Mouse (Mus musculus) hindbrain, postnatal 0 days (tissue): ENCODE data around the gene 1500009C09Rik. TPM values are rescaled to one million over a fixed set of nuclear protein-coding genes. Genes with fewer than 3 reads are reported as not detected.
A peak's percentile ranks its signal among the peaks of the same experiment; 100 is the strongest.

ENCODE experiments used
- ATAC-seq: fragments of 200-750 bp; cut with Nextera tagmentation; 2 replicates; pipeline ENCODE4 v1.8.0; 2017; ENCODE audit warnings: mild to moderate bottlenecking, moderate TSS enrichment, moderate library complexity
- DNase-seq: peaks from one replicate; pipeline ENCODE4 v3.0.0-alpha.2; 2015; ENCODE audit warnings: low spot score
- H3K27ac ChIP-seq: fragments of 300-500 bp; sonication (generic); 2 replicates; pipeline ENCODE4 v1.5.1; 2014; ENCODE audit warnings: mild to moderate bottlenecking
- H3K27me3 ChIP-seq: fragments of 300-500 bp; sonication (generic); 2 replicates; pipeline ENCODE4 v1.6.1; 2014; ENCODE audit warnings: low read length, mixed read lengths; ENCODE audit not compliant: insufficient read depth
- H3K36me3 ChIP-seq: fragments of 300-500 bp; sonication (generic); 2 replicates; pipeline ENCODE4 v1.6.1; 2014; ENCODE audit warnings: low read length, mixed read lengths; ENCODE audit not compliant: insufficient read depth
- H3K4me1 ChIP-seq: fragments of 300-500 bp; sonication (generic); 2 replicates; pipeline ENCODE4 v1.6.1; 2014; ENCODE audit warnings: antibody characterized with exemption, low read length, mixed read lengths; ENCODE audit not compliant: insufficient read depth
- H3K4me2 ChIP-seq: fragments of 300-500 bp; sonication (generic); 2 replicates; pipeline ENCODE4 v1.6.1; 2014; ENCODE audit warnings: low read depth, mild to moderate bottlenecking, low read length, moderate library complexity, mixed read lengths
- H3K4me3 ChIP-seq: fragments of 300-500 bp; sonication (generic); 2 replicates; pipeline ENCODE4 v1.5.1; 2014; ENCODE audit warnings: low read length
- H3K9ac ChIP-seq: fragments of 300-500 bp; sonication (generic); replicated peaks from 2 replicates; pipeline ENCODE4 v1.6.1; 2014; ENCODE audit warnings: mild to moderate bottlenecking, low read length, moderate library complexity, mixed read lengths
- H3K9me3 ChIP-seq: fragments of 300-500 bp; sonication (generic); 2 replicates; pipeline ENCODE4 v1.6.1; 2016; ENCODE audit warnings: low read length, mixed read lengths
- CTCF ChIP-seq: IDR thresholded peaks from 2 replicates; pipeline ENCODE4 v1.5.1; 2016; ENCODE audit warnings: antibody characterized with exemption, control low read depth, low read depth
- WGBS: fragments of 180-500 bp; shearing (Covaris S2); extraction: QIAGEN DNeasy Blood & Tissue Kit; methylation state at CpG from one replicate; pipeline ENCODE4 v1.1.7; 2014; 5-methylcytosine and 5-hydroxymethylcytosine counted together
- polyA plus RNA-seq: library from polyadenylated mRNA; unstranded; fragments of >200 nt; fragmentation: Nextera tagmentation; extraction: Ambion mirVana; gene quantifications from 2 replicates; pipeline ENCODE4 v1.2.1, GENCODE M21; 2015
- total RNA-seq: library from RNA; depleted of rRNA; stranded (reverse); fragments of >200 nt; gene quantifications from 2 replicates; pipeline ENCODE4 v1.2.3, GENCODE M21; 2014; rRNA removed

Gene 1500009C09Rik
- total RNA-seq (116 and 127 TPM in 2 replicates), polyA plus RNA-seq (12.5 and 13.9 TPM in 2 replicates)

DNA sequence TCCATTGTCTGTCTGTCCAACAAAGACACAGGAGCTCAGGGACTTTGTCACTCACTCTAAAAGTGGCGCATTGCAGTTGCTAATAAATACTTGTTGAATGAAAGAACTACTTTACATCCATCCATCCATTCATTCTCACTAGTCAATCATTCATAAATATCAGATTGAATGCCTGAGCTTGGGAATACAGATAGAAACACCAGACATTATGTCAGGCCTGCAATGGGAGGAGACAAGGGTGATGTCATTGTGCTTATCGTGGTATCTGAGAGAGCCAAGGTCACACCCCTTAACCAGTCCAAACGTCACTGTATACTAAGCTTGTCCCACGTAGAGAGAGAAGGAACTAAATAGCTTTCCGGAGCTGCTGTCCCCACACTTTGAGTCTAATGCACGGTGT is at the start of gene 1500009C09Rik:
TSS of gene 1500009C09Rik (plus strand) at position 301 of the 400 bp plus-strand sequence.
- ATAC-seq (no peak), DNase-seq (no peak)
- Histone ChIP-seq H3K4me2 (no peak within 1 kb of the TSS), H3K27ac (no peak within 1 kb of the TSS), H3K36me3 (no peaks in the 10 kb centered on the region), H3K9me3 (no peaks in the 10 kb centered on the region), H3K4me3 (no peak within 1 kb of the TSS), H3K4me1 (peaks cover 9% of the 10 kb centered on the region; the same call in 1 of the 2 replicates), H3K27me3 (no peaks in the 10 kb centered on the region), H3K9ac (no peak within 1 kb of the TSS)
- no peak for TF ChIP-seq CTCF
- WGBS = 88% methylated on average over 6 of the region's 6 CpGs

- 91% methylated on average over 10 of the region's 10 CpGs for WGBS
- no peaks in the 10 kb centered on the region for H3K27me3 ChIP-seq
- no peak for TF ChIP-seq CTCF
- no peak overlapping the region for H3K4me2 ChIP-seq
- ATAC-seq (no peak), DNase-seq (no peak)
- peaks cover 55% of the 10 kb centered on the region for H3K36me3 ChIP-seq
- H3K9ac ChIP-seq = no peak overlapping the region
- H3K27ac ChIP-seq = peak overlapping the region; percentile 36; the same call in 1 of the 2 replicates
- H3K4me3 ChIP-seq = no peak overlapping the region
- peaks cover 22% of the 10 kb centered on the region for H3K4me1 ChIP-seq
- H3K9me3 ChIP-seq = no peaks in the 10 kb centered on the region
These were observed 49.1 kb upstream of the 1500009C09Rik start for GRCm38 (mm10) chr15:82203090-82203489.

GRCm38 (mm10) chr15:82203611-82204351 is 48.4 kb upstream of the 1500009C09Rik start:
- ATAC-seq (no peak), DNase-seq (no peak)
- Histone ChIP-seq H3K4me1 (peaks cover 22% of the 10 kb centered on the region), H3K9ac (no peak overlapping the region), H3K4me3 (no peak overlapping the region), H3K27ac (peak overlapping the region; percentile 36), H3K36me3 (peaks cover 50% of the 10 kb centered on the region), H3K27me3 (no peaks in the 10 kb centered on the region), H3K4me2 (no peak overlapping the region), H3K9me3 (no peaks in the 10 kb centered on the region)
- no peak for TF ChIP-seq CTCF
- 54% methylated on average over 20 of the region's 20 CpGs for WGBS

DNA sequence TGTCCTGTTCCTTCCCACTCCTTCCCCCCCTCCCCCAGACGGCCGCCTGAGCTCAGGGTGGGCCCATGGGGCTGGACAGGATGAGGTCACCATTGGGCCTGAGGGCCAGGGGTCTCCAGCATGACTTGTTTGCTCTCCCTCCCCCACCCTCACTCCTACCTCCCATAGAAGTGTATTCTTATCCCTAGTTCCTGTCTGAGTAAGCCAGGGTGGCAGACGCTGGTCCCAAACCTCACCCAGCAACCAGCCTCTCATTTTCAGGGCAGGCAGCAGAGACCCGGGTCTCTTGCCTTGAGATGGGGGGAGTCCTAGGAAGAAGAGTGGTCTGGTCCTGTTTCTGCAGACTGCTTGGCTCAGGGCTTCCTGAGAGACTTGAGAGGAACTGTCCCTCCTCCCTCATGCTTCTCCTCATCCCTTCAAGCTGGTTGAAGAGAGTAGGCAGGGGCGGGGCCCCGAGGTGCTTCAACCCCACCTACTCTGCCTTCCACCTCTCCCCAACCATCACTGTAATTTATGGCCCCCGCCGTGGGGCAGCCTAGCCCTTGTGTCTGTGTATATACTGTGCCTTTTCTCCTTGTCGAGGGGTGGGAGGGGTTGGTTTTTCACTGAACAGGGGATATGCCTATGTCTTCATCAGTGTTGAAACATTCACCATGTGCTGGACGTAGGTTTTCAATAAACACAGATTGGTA is 47.4 kb upstream of the 1500009C09Rik start:
- no peak for TF ChIP-seq CTCF
- no peak for DNase-seq
- Histone ChIP-seq H3K4me3 (no peak overlapping the region), H3K4me1 (peaks cover 22% of the 10 kb centered on the region), H3K9ac (no peak overlapping the region), H3K27ac (0 out of 2 replicates have a peak overlapping the region, but pooled peaks have one; percentile 36), H3K36me3 (peaks cover 40% of the 10 kb centered on the region), H3K9me3 (no peaks in the 10 kb centered on the region), H3K4me2 (no peak overlapping the region), H3K27me3 (no peaks in the 10 kb centered on the region; the same call in 1 of the 2 replicates)
- WGBS = 69% methylated on average over 8 of the region's 10 CpGs
- no peak for ATAC-seq

DNA sequence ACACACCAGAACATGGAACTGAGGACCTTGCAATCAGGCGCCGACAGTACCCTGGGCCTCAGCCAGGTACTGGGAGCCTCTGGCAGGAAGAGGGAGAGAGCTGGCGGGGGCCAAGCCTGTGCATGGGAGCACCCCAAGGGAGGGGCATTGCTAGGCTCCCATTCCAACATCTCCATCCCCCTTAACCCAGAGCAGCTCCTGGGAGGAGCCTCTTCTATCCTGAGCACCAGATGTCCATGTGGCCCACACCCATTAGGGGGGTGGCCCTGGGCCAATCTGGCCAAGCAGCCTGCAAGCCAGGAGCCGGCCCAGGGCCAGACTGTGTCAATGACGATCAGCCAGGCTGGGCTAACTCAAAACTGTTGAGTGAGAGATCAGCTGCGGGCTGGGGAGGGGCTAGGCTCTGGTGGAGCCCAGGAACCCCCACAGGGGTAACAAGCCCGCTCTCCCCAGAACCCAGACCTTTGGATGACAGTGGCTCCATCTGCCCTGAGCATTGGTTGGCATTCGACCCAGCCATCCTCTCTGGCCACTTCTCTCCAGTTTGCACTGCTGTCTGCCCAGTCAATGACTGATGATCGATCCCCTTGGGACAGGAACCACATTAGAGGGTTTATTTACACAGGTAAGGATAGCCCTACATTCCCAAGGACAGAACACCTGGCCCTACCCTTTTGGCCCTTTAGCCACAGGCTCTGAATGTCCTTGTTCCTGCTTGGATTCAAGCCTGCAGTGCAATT is 45.7 kb upstream of the 1500009C09Rik start:
- 0 out of 2 replicates have a peak overlapping the region, but pooled peaks have one; percentile 17 for H3K9ac ChIP-seq
- no peak for TF ChIP-seq CTCF
- H3K4me2 ChIP-seq = no peak overlapping the region
- no peaks in the 10 kb centered on the region for H3K9me3 ChIP-seq
- peaks cover 27% of the 10 kb centered on the region for H3K36me3 ChIP-seq
- H3K27ac ChIP-seq = peak overlapping the region; percentile 32; the same call in 1 of the 2 replicates
- ATAC-seq (peak; percentile 89), DNase-seq (peak; percentile 93)
- peaks cover 22% of the 10 kb centered on the region for H3K4me1 ChIP-seq
- WGBS = 26% methylated on average over 9 of the region's 9 CpGs
- H3K27me3 ChIP-seq = peaks cover 13% of the 10 kb centered on the region; the same call in 1 of the 2 replicates
- no peak overlapping the region for H3K4me3 ChIP-seq

GRCm38 (mm10) chr15:82207105-82207459 is 45.1 kb upstream of the 1500009C09Rik start:
- no peak for TF ChIP-seq CTCF
- H3K36me3 ChIP-seq = peaks cover 22% of the 10 kb centered on the region
- H3K27ac ChIP-seq = peak overlapping the region; percentile 32; the same call in 1 of the 2 replicates
- H3K4me3 ChIP-seq = no peak overlapping the region
- DNase-seq = no peak
- WGBS = 12% methylated on average over 34 of the region's 34 CpGs
- H3K9me3 ChIP-seq = no peaks in the 10 kb centered on the region
- peaks cover 24% of the 10 kb centered on the region for H3K4me1 ChIP-seq
- H3K4me2 ChIP-seq = 0 out of 2 replicates have a peak overlapping the region, but pooled peaks have one; percentile 11
- peaks cover 18% of the 10 kb centered on the region for H3K27me3 ChIP-seq
- ATAC-seq = no peak
- no peak overlapping the region for H3K9ac ChIP-seq
